Mouse (Mus musculus) large intestine, adult 2 months (tissue): ENCODE measurements around the gene Tead1. TPM values are rescaled to one million over a fixed set of nuclear protein-coding genes. Genes with fewer than 3 reads are reported as not detected.
A peak's percentile ranks its signal among the peaks of the same experiment; 100 is the strongest.

Experiments
- DNase-seq: peaks from one replicate; pipeline ENCODE4 v3.0.0-alpha.2; 2012; ENCODE audit warnings: low read depth, low spot score
- WGBS: fragments of 180-500 bp; shearing (Covaris S2); methylation state at CpG from one replicate; pipeline ENCODE4 v1.1.7; 2018; 5-methylcytosine and 5-hydroxymethylcytosine counted together
- polyA plus RNA-seq: library from polyadenylated mRNA; depleted of rRNA; stranded (reverse); fragments of >200 nt; gene quantifications from 2 replicates; pipeline ENCODE4 v1.2.3, GENCODE M21; 2012

The Tead1 gene
- polyA plus RNA-seq, 1 experiment = 5.9 TPM

GRCm38 (mm10) chr7:112762870-112763269 is 83.8 kb downstream of the Tead1 start:
- 83% methylated on average over 2 of the region's 2 CpGs for WGBS
- no peak for DNase-seq

- DNase-seq = no peak
- WGBS = 62% methylated on average over 3 of the region's 3 CpGs
Measured at GRCm38 (mm10) chr7:112763513-112763912, 84.4 kb downstream of the Tead1 start.

GRCm38 (mm10) chr7:112764921-112765320 is 85.8 kb downstream of the Tead1 start:
- no peak for DNase-seq
- WGBS = 84% methylated on average over 4 of the region's 4 CpGs

GRCm38 (mm10) chr7:112769866-112770265 is 90.7 kb downstream of the Tead1 start:
- 85% methylated on average over 2 of the region's 2 CpGs for WGBS

GRCm38 (mm10) chr7:112771461-112771860 is 92.3 kb downstream of the Tead1 start:
- no peak for DNase-seq
- 94% methylated on average over 6 of the region's 6 CpGs for WGBS

More at GRCm38 (mm10) chr7:112769866-112770265, 90.7 kb downstream of the Tead1 start:
- no peak for DNase-seq

- no peak for DNase-seq
- 43% methylated on average over 6 of the region's 6 CpGs for WGBS
Measured at GRCm38 (mm10) chr7:112772777-112773176, 93.7 kb downstream of the Tead1 start.

GRCm38 (mm10) chr7:112773601-112774000 is 94.5 kb downstream of the Tead1 start:
- WGBS = 56% methylated on average over 4 of the region's 4 CpGs
- no peak for DNase-seq

- WGBS = 94% methylated on average over 5 of the region's 5 CpGs
- DNase-seq = no peak
Measured at GRCm38 (mm10) chr7:112775816-112776215, 96.7 kb downstream of the Tead1 start.

- no peak for DNase-seq
- WGBS = 84% methylated on average over 5 of the region's 5 CpGs
Measured at GRCm38 (mm10) chr7:112776670-112777069, 97.6 kb downstream of the Tead1 start.

GRCm38 (mm10) chr7:112779636-112780035 is 100.5 kb downstream of the Tead1 start:
- no peak for DNase-seq
- 96% methylated on average over 6 of the region's 6 CpGs for WGBS

- DNase-seq = no peak
- 58% methylated on average over 6 of the region's 6 CpGs for WGBS
Measured at GRCm38 (mm10) chr7:112780910-112781309, 101.8 kb downstream of the Tead1 start.

- WGBS = 83% methylated on average over 8 of the region's 8 CpGs
- no peak for DNase-seq
Measured at GRCm38 (mm10) chr7:112781987-112782386, 102.9 kb downstream of the Tead1 start.

GRCm38 (mm10) chr7:112784278-112784677 is 105.2 kb downstream of the Tead1 start:
- DNase-seq = no peak
- 96% methylated on average over 3 of the region's 3 CpGs for WGBS

- DNase-seq = no peak
- 88% methylated on average over 7 of the region's 7 CpGs for WGBS
Measured at GRCm38 (mm10) chr7:112785271-112785670, 106.2 kb downstream of the Tead1 start.

GRCm38 (mm10) chr7:112786556-112787225 is 107.6 kb downstream of the Tead1 start:
- WGBS = 34% methylated on average over 7 of the region's 7 CpGs
- no peak for DNase-seq

GRCm38 (mm10) chr7:112787281-112787680 is 108.2 kb downstream of the Tead1 start:
- 42% methylated on average over 7 of the region's 7 CpGs for WGBS
- DNase-seq = no peak

GRCm38 (mm10) chr7:112788321-112788751 is 109.2 kb downstream of the Tead1 start:
- WGBS = 15% methylated on average over 7 of the region's 7 CpGs
- peak; percentile 73 for DNase-seq

GRCm38 (mm10) chr7:112789693-112790092 is 110.6 kb downstream of the Tead1 start:
- 90% methylated on average over 4 of the region's 4 CpGs for WGBS

GRCm38 (mm10) chr7:112790334-112790733 is 111.2 kb downstream of the Tead1 start:
- 20% methylated on average over 2 of the region's 2 CpGs for whole genome bisulfite sequencing

More at GRCm38 (mm10) chr7:112789693-112790092, 110.6 kb downstream of the Tead1 start:
- no peak for DNase-seq

GRCm38 (mm10) chr7:112792679-112793078 is 113.6 kb downstream of the Tead1 start:
- 84% methylated on average over 6 of the region's 6 CpGs for WGBS
- no peak for DNase-seq

More at GRCm38 (mm10) chr7:112790334-112790733, 111.2 kb downstream of the Tead1 start:
- DNase-seq = no peak

- 25% methylated on average over 7 of the region's 7 CpGs for WGBS
- no peak for DNase-seq
Measured at GRCm38 (mm10) chr7:112793903-112794302, 114.8 kb downstream of the Tead1 start.
